Mouse (Mus musculus) forebrain, embryonic 12.5 days (tissue): ENCODE data around the gene Arid1b. TPM values are rescaled to one million over a fixed set of nuclear protein-coding genes. Genes with fewer than 3 reads are reported as not detected.

Source experiments
- ATAC-seq: fragments of 200-750 bp; cut with Nextera tagmentation; 2 replicates; pipeline ENCODE4 v1.8.0; 2017; ENCODE audit warnings: moderate TSS enrichment; ENCODE audit not compliant: low FRiP score
- H3K27ac ChIP-seq: fragments of 300-500 bp; sonication (generic); 2 replicates; pipeline ENCODE4 v1.5.1; 2016; ENCODE audit warnings: mild to moderate bottlenecking
- H3K27me3 ChIP-seq: fragments of 300-500 bp; sonication (generic); 2 replicates; pipeline ENCODE4 v1.6.1; 2016; ENCODE audit warnings: mild to moderate bottlenecking
- H3K36me3 ChIP-seq: fragments of 300-500 bp; sonication (generic); replicated peaks from 2 replicates; pipeline ENCODE4 v1.6.1; 2016; ENCODE audit warnings: mild to moderate bottlenecking
- H3K4me1 ChIP-seq: fragments of 300-500 bp; sonication (generic); 2 replicates; pipeline ENCODE4 v1.6.1; 2016
- H3K4me2 ChIP-seq: fragments of 300-500 bp; sonication (generic); 2 replicates; pipeline ENCODE4 v1.6.1; 2016; ENCODE audit warnings: mild to moderate bottlenecking, moderate library complexity
- H3K4me3 ChIP-seq: fragments of 300-500 bp; sonication (generic); replicated peaks from 2 replicates; pipeline ENCODE4 v1.5.1; 2016; ENCODE audit warnings: mild to moderate bottlenecking
- H3K9ac ChIP-seq: fragments of 300-500 bp; sonication (generic); 2 replicates; pipeline ENCODE4 v1.6.1; 2016; ENCODE audit warnings: mild to moderate bottlenecking
- H3K9me3 ChIP-seq: fragments of 300-500 bp; sonication (generic); 2 replicates; pipeline ENCODE4 v1.6.1; 2016
- WGBS: fragments of 180-500 bp; shearing (Covaris S2); methylation state at CpG from one replicate; pipeline ENCODE4 v1.1.7; 2016; 5-methylcytosine and 5-hydroxymethylcytosine counted together
- polyA plus RNA-seq: library from polyadenylated mRNA; unstranded; fragments of >200 nt; fragmentation: Nextera tagmentation; extraction: Ambion mirVana; gene quantifications from 2 replicates; pipeline ENCODE4 v1.2.1, GENCODE M21; 2016

Gene Arid1b
- polyA plus RNA-seq, 1 experiment from 2014 or later: 17.4 TPM

- WGBS: 69% methylated on average over 5 of the region's 5 CpGs
- Histone ChIP-seq H3K4me2 (no peak overlapping the region), H3K4me1 (no peaks in the 10 kb centered on the region), H3K36me3 (no peaks in the 10 kb centered on the region), H3K27me3 (peaks cover 24% of the 10 kb centered on the region), H3K27ac (no peak overlapping the region), H3K4me3 (no peak overlapping the region), H3K9me3 (no peaks in the 10 kb centered on the region), H3K9ac (no peak overlapping the region)
- no peak for ATAC-seq
Observed at GRCm38 (mm10) chr17:5396213-5396612, 402.1 kb downstream of the Arid1b start.
